Mouse (Mus musculus) gastrocnemius, adult 2 months (tissue): ENCODE results near the gene Zfp426. TPM values are rescaled to one million over a fixed set of nuclear protein-coding genes. Genes with fewer than 3 reads are reported as not detected.

Source experiments
- DNase-seq: peaks from one replicate; pipeline ENCODE4 v3.0.0; 2022
- H3K27ac ChIP-seq: fragments of 200-600 bp; 2 replicates; pipeline ENCODE4 v1.8.1; 2022; ENCODE audit warnings: mild to moderate bottlenecking
- H3K4me3 ChIP-seq: fragments of 200-600 bp; 2 replicates; pipeline ENCODE4 v1.8.1; 2022; ENCODE audit warnings: mild to moderate bottlenecking, moderate library complexity
- CTCF ChIP-seq: fragments of 200-600 bp; IDR thresholded peaks from 2 replicates; pipeline ENCODE4 v1.8.1; 2022; ENCODE audit warnings: antibody characterized with exemption, mild to moderate bottlenecking, moderate library complexity
- intact Hi-C: fragments of 180-260 bp; cut with DNase I; formaldehyde crosslinking; loops from one replicate; pipeline ENCODE4 v1.15.1; 2025
- total RNA-seq, 2 experiments: library from RNA; stranded (reverse); gene quantifications; 2 replicates each; pipeline ENCODE4 v1.2.3; 2021

The Zfp426 gene
- total RNA-seq, 2 experiments from 2014 or later, result 8.5 to 10.2 TPM

- intact Hi-C loops, result no loop called here
- no peak for DNase-seq
- no peak for TF ChIP-seq CTCF
- no peak overlapping the region for H3K27ac ChIP-seq
- H3K4me3 ChIP-seq, result no peak overlapping the region
Observed at GRCm38 (mm10) chr9:20509676-20510075, 17.1 kb upstream of the Zfp426 start.

GRCm38 (mm10) chr9:20504801-20505200, 12.3 kb upstream of the Zfp426 start:
- intact Hi-C loops, result no loop called here

GRCm38 (mm10) chr9:20493281-20493680, 735 bp upstream of the Zfp426 start:
- no peak for TF ChIP-seq CTCF
- Histone ChIP-seq H3K27ac (peak overlapping the region; percentile 98), H3K4me3 (peak overlapping the region; percentile 85)
- no peak for DNase-seq
- intact Hi-C loops, result no loop called here

More at GRCm38 (mm10) chr9:20504801-20505200, 12.3 kb upstream of the Zfp426 start:
- DNase-seq, result no peak
- Histone ChIP-seq H3K27ac (no peak overlapping the region), H3K4me3 (no peak overlapping the region)
- no peak for TF ChIP-seq CTCF

- TF ChIP-seq CTCF, result no peak
- intact Hi-C loops, result no loop called here
Observed at GRCm38 (mm10) chr9:20491858-20492526, 554 bp downstream of the Zfp426 start.

GRCm38 (mm10) chr9:20489536-20489935, 3.0 kb downstream of the Zfp426 start:
- Histone ChIP-seq H3K4me3 (no peak overlapping the region), H3K27ac (no peak overlapping the region)
- intact Hi-C loops, result no loop called here
- DNase-seq, result no peak
- TF ChIP-seq CTCF, result no peak

More at GRCm38 (mm10) chr9:20491858-20492526, 554 bp downstream of the Zfp426 start:
- Histone ChIP-seq H3K4me3 (peak overlapping the region; percentile 85), H3K27ac (peak overlapping the region; percentile 98)
- no peak for DNase-seq

- no peak for TF ChIP-seq CTCF
- no peak overlapping the region for H3K4me3 ChIP-seq
- H3K27ac ChIP-seq, result no peak overlapping the region
- intact Hi-C loops, result no loop called here
- no peak for DNase-seq
Observed at GRCm38 (mm10) chr9:20479396-20479795, 13.2 kb downstream of the Zfp426 start.

GRCm38 (mm10) chr9:20476632-20477031, 15.9 kb downstream of the Zfp426 start:
- no peak for DNase-seq
- intact Hi-C loops, result no loop called here
- Histone ChIP-seq H3K4me3 (no peak overlapping the region), H3K27ac (no peak overlapping the region)
- no peak for TF ChIP-seq CTCF

- intact Hi-C loops, result loop anchor here (1.0 to 10.0 kb wide), 4 partner anchors 79 to 258 kb away; partner anchors contain the start of genes Fbxl12 and Ubl5
- TF ChIP-seq CTCF, result peak; percentile 69
- no peak overlapping the region for H3K27ac ChIP-seq
- DNase-seq, result peak; percentile 27
- no peak overlapping the region for H3K4me3 ChIP-seq
Observed at GRCm38 (mm10) chr9:20466761-20467442, 25.6 kb downstream of the Zfp426 start.

- H3K27ac ChIP-seq, result peak within 1 kb of the TSS; percentile 86
- DNase-seq, result peak; percentile 77
- peak within 1 kb of the TSS; percentile 98 for H3K4me3 ChIP-seq
- intact Hi-C loops, result loop anchor here (10.0 kb wide), 4 partner anchors 75 to 265 kb away; partner anchors contain the start of genes Fbxl12, Ubl5 and Zfp560
- no peak for TF ChIP-seq CTCF
Observed at GRCm38 (mm10) chr9:20459377-20460317, 32.9 kb downstream of the Zfp426 start, which contains the start of gene Zfp26. Gene Zfp26, minus strand, starts transcription at chr9:20460162.

GRCm38 (mm10) chr9:20453647-20454046, 38.9 kb downstream of the Zfp426 start:
- no peak for TF ChIP-seq CTCF
- no peak for DNase-seq
- Histone ChIP-seq H3K4me3 (no peak overlapping the region), H3K27ac (no peak overlapping the region)
- intact Hi-C loops, result loop anchor here (10.0 kb wide), 1 partner anchor 69 kb away; the partner anchor contains the start of gene Zfp560

GRCm38 (mm10) chr9:20451493-20451892, 41.1 kb downstream of the Zfp426 start:
- DNase-seq, result no peak
- Histone ChIP-seq H3K27ac (no peak overlapping the region), H3K4me3 (no peak overlapping the region)
- TF ChIP-seq CTCF, result no peak
- intact Hi-C loops, result loop anchor here (10.0 kb wide), 1 partner anchor 67 kb away; the partner anchor contains the start of gene Zfp560

- Histone ChIP-seq H3K27ac (no peak overlapping the region), H3K4me3 (no peak overlapping the region)
- intact Hi-C loops, result no loop called here
- no peak for TF ChIP-seq CTCF
- no peak for DNase-seq
Observed at GRCm38 (mm10) chr9:20443183-20443783, 49.3 kb downstream of the Zfp426 start.
